Mouse (Mus musculus) heart, adult 8-10 months (tissue): ENCODE results near the gene Bmp7. TPM values are rescaled to one million over a fixed set of nuclear protein-coding genes. Genes with fewer than 3 reads are reported as not detected.

Source experiments
- DNase-seq: peaks from one replicate; pipeline ENCODE4 v3.0.0; 2022; ENCODE audit warnings: low spot score
- total RNA-seq, 4 experiments: library from RNA; stranded (reverse); gene quantifications; 2 replicates each; pipeline ENCODE4 v1.2.4; 2022

Gene Bmp7
- total RNA-seq, 4 experiments from 2014 or later = 0.59 to 1.4 (median 0.74) TPM

GRCm38 (mm10) chr2:172911157-172911556 is 29.0 kb downstream of the Bmp7 start:
- DNase-seq = no peak

GRCm38 (mm10) chr2:172909463-172909862 is 30.7 kb downstream of the Bmp7 start:
- DNase-seq = no peak

- DNase-seq = no peak
Observed at GRCm38 (mm10) chr2:172906146-172906545, 34.0 kb downstream of the Bmp7 start.

- no peak for DNase-seq
Observed at GRCm38 (mm10) chr2:172905057-172905456, 35.1 kb downstream of the Bmp7 start.

GRCm38 (mm10) chr2:172904614-172905013 is 35.5 kb downstream of the Bmp7 start:
- no peak for DNase-seq

- DNase-seq = no peak
Observed at GRCm38 (mm10) chr2:172903523-172903922, 36.6 kb downstream of the Bmp7 start.

GRCm38 (mm10) chr2:172900954-172901701 is 39.0 kb downstream of the Bmp7 start:
- DNase-seq = no peak

GRCm38 (mm10) chr2:172889756-172890443 is 50.2 kb downstream of the Bmp7 start:
- DNase-seq = no peak

GRCm38 (mm10) chr2:172889222-172889621 is 50.9 kb downstream of the Bmp7 start:
- no peak for DNase-seq

- DNase-seq = no peak
Observed at GRCm38 (mm10) chr2:172888147-172888546, 52.0 kb downstream of the Bmp7 start.

- no peak for DNase-seq
Observed at GRCm38 (mm10) chr2:172885861-172886260, 54.3 kb downstream of the Bmp7 start.

- DNase-seq = no peak
Observed at GRCm38 (mm10) chr2:172884584-172884983, 55.5 kb downstream of the Bmp7 start.

- DNase-seq = no peak
Observed at GRCm38 (mm10) chr2:172875201-172875600, 64.9 kb downstream of the Bmp7 start.

- DNase-seq = no peak
Observed at GRCm38 (mm10) chr2:172866356-172866755, 73.8 kb downstream of the Bmp7 start.

- no peak for DNase-seq
Observed at GRCm38 (mm10) chr2:172865165-172865564, 75.0 kb downstream of the Bmp7 start.

- no peak for DNase-seq
Observed at GRCm38 (mm10) chr2:172864566-172864965, 75.6 kb downstream of the Bmp7 start.

GRCm38 (mm10) chr2:172863469-172863856 is 76.7 kb downstream of the Bmp7 start:
- no peak for DNase-seq

GRCm38 (mm10) chr2:172862850-172863468 is 77.2 kb downstream of the Bmp7 start:
- DNase-seq = peak; percentile 3

- DNase-seq = no peak
Observed at GRCm38 (mm10) chr2:172862424-172862823, 77.7 kb downstream of the Bmp7 start.

GRCm38 (mm10) chr2:172861590-172861989 is 78.5 kb downstream of the Bmp7 start:
- DNase-seq = no peak

GRCm38 (mm10) chr2:172860593-172860992 is 79.5 kb downstream of the Bmp7 start:
- DNase-seq = no peak

- DNase-seq = no peak
Observed at GRCm38 (mm10) chr2:172860104-172860503, 80.0 kb downstream of the Bmp7 start.

GRCm38 (mm10) chr2:172857048-172857447 is 83.1 kb downstream of the Bmp7 start:
- DNase-seq = no peak
